Mouse (Mus musculus): ENCODE measurements around the gene Mptx2.
"Not testable (repeated sequence)": the region's sequence is repeated elsewhere in the genome, so short reads cannot be mapped to it uniquely, and the experiment has no call there.

The Mptx2 gene

DNA sequence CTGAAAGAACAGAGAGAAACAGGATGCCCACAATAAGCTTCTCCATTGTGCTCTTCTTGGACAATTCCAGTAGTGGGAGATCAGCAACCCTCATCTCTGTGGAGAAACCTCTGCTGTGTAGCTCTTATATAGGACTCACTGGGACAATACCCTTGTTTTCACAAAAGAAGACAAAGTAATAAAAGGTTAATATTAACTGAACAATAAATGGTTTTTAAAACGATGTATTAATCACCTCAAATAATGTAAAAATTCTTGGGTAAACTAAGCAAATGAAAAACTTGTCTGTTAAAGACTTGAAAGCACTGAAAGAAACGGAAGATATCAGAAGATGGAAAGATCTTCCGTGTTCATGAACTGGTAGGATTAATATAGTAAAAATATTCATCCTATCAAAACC is at the start of gene Mptx2:
Gene Mptx2 (minus strand): TSS at position 101 of the 400 bp plus-strand sequence.
- in situ Hi-C loops (cut with MboI, MseI): no loop called here

- in situ Hi-C loops (cut with MboI, MseI): no loop called here
Measured at GRCm38 (mm10) chr1:173326552-173326951, 49.0 kb upstream of the Mptx2 start.

DNA sequence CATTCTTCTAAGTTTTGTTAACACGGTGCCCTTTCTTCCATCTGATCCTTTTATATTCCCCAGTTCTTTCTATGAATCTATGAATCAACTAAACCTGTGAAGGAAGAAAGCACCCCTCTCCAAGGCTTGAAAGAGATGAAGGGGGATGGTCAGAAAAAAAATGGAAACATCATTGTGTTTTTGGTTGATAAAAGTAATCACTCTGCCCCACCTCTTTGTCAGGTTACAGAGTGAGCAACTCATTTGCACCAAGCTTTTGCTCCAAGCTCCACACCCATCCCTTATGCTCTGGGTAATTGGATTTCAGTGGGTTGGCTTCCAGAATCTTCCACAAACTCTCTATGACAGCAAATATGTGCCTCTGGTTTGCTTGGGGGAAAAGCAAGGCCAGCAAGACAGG is 47.8 kb upstream of the Mptx2 start:
- in situ Hi-C loops (cut with MboI, MseI): no loop called here

- in situ Hi-C loops (cut with MboI, MseI): no loop called here
Measured at GRCm38 (mm10) chr1:173324961-173325360, 47.4 kb upstream of the Mptx2 start.

DNA sequence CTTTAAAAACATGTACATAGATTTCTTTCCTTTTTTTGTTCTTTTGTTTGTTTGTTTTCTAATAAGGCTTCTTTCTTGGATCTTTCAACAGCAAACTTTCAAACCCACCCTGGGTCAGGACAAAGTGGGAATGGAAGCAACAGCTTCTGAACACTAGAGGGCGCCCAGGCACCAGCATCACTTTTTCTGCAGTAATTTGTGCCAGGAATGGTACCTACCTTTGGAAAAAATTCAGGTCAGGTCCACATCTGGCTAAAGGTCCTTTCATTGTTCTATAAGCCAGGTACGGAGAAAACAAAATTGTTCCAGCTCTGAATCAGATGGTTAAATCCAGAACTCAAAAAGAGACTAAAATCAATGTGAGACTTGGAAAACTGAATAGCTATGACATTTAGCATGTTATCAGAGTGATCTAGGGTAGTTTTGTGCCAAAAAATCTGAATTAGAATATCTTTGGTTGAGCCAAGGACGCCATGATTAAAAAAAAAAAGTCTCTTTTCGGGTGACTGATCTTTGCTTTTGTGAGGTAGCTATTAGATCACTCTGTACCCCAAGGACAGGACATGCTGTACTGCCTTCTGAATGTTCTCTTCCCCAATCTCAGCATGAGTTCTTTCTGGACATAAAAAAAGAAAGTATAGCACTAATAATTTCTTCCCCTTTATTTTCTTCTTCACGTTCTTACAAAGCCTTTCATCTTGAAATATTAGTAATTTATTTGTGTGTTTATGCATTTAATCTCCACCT is 46.4 kb upstream of the Mptx2 start:
- in situ Hi-C loops (cut with MboI, MseI): no loop called here

DNA sequence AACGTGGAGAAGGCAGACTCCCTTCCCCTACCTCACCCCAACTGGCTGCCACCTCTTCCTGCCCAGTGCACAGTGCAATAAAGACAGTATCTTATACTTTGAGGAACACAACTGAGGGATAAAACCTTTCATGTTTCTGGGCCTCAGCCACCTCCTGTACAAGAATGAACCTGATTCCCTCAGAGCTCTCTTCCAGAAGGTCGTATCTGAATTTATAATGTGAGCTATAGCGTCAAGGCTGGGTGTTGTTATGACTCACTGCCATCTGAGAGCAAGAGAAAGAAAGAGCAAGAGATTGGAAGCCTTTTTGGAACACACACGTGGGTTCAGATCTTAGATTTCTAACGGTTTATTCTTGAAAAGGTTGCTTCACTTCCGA is 44.7 kb upstream of the Mptx2 start:
- in situ Hi-C loops (cut with MboI, MseI): no loop called here

GRCm38 (mm10) chr1:173321593-173322248 is 44.1 kb upstream of the Mptx2 start:
- in situ Hi-C loops (cut with MboI, MseI): no loop called here

DNA sequence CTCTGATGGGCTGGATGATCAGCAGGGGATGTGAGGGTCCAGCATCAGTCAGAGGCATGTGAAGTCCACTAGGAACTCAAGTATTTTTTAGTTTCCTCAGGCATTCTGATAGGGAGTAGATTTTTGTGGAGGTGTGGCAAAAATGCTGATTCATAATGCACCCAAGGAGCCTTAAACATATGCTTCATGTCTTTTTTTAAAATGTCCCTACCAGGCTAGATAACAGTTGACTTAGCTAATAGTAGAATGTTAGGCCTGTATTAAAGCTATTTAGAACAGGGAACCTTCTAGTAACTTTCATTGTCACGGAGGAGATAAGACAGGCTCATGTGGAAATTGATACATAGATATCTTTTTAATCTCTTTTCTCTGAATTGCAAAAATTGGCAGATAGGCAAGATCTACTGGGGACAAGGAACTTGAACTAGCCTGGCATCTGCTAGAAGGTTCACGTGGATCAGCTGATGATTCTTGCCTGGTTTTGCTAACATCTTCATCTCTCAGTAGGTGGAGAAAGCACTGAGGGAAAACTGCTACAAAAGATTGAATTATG is 40.4 kb upstream of the Mptx2 start:
- in situ Hi-C loops (cut with MboI, MseI): no loop called here

DNA sequence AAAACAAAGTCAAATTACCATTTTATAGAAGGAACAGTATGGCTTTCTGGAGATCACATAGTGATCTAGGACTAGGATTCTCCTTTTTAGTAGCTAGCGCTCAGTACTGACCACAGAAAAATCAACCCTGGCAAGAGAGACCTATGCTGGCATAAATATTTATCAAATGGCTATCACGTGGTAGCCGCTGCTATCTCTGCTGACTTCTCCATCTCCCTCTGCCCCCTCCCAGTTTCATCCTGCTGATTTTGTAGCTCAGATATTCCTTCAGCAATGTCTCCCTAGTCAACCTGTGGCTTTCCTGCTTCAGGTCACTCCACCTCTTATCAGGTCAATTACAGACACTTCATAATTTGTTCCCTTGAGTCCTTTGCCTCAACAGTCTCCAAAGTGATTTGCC is 38.1 kb upstream of the Mptx2 start:
- in situ Hi-C loops (cut with MboI, MseI): no loop called here

DNA sequence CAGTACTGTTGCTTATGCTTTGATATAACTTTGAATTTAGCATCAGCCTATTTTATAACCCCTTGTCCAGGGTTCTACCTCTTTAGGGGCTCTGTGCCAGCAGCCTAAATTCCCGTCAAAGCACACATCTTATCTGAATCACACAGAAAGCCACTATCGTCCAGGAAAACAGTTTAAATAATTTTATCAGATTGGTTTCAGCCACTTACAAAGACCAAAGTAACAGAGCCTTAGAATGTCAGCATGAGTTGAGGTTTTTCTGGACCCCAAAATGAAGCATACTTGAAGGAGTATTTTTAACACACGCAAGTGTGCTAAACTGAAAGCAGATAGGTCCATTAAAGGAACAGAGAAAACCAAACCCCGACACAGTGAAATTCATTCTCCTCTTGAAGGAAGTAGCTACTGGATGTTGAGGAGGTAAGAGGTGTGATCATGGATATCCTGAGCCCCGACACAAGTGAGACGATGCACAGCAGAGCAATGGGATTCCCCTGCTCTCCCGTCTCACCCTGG is 36.0 kb upstream of the Mptx2 start:
- in situ Hi-C loops (cut with MboI, MseI): not testable (repeated sequence)

- in situ Hi-C loops (cut with MboI, MseI): not testable (repeated sequence)
Measured at GRCm38 (mm10) chr1:173302795-173303194, 25.2 kb upstream of the Mptx2 start.

DNA sequence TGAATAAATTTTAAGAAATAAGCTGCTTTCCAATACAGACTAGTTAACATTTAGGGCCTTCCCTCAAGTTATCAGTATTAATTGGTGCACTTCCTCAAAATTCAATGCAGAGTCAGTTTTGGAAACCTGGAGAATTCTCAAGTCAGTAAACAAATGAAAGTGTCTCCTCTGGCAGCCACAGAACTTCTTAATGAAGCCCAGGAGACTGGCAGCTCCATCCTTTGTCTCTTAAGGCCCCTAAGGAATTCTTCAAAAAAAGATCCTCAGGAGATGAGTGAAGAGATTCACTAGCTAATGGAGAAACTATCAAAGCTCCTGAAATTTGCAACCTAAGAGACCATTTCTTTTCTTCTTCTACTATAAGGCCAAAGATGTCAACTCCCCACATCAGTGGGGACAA is 11.9 kb downstream of the Mptx2 start, which contains the start of gene Olfr418:
Gene Olfr418 (plus strand): TSS at position 301 of the 400 bp plus-strand sequence.
- in situ Hi-C loops (cut with MboI, MseI): no loop called here

- in situ Hi-C loops (cut with MboI, MseI): no loop called here
Measured at GRCm38 (mm10) chr1:173249888-173250287, 27.7 kb downstream of the Mptx2 start.

GRCm38 (mm10) chr1:173237004-173237403 is 40.6 kb downstream of the Mptx2 start:
- in situ Hi-C loops (cut with MboI, MseI): loop anchor here (10.0 kb wide), 1 partner anchor 572 kb away; no protein-coding TSS in a partner anchor

DNA sequence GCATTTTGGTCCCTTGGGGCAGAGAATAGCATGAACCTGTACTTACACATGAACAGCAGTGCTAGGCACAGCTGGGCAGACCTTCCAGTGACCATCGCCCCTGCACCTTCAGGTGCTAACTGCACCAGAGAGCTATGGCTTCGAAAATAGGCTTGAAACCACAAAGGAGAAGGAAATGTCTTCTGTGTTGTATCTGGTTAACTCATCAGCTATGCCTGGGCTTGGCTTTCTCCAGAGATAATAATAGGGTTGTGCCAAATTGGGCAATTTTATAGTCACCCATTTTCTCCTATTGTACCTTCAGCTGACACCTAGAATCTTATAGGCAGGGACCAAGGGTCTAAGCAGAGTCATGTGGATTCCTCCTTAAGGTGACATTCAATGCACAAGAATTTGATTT is 50.5 kb downstream of the Mptx2 start, which contains the start of gene Fcer1a:
Gene Fcer1a (minus strand): TSS at position 134 of the 400 bp plus-strand sequence.
- in situ Hi-C loops (cut with MboI, MseI): no loop called here

All from T-helper 1 cell (primary cell).